Mouse (Mus musculus) erythroblast, embryonic 14.5 days (primary cell): ENCODE measurements around the gene Macc1. TPM values are rescaled to one million over a fixed set of nuclear protein-coding genes. Genes with fewer than 3 reads are reported as not detected.
"Not testable (repeated sequence)": the region's sequence is repeated elsewhere in the genome, so short reads cannot be mapped to it uniquely, and the experiment has no call there.

ENCODE experiments used
- H3K27me3 ChIP-seq: 2 replicates; pipeline ENCODE4 v1.6.1; 2012; ENCODE audit warnings: inconsistent platforms; ENCODE audit not compliant: control insufficient read depth
- H3K36me3 ChIP-seq: 2 replicates; pipeline ENCODE4 v1.6.1; 2012; ENCODE audit warnings: mild to moderate bottlenecking, inconsistent platforms; ENCODE audit not compliant: control insufficient read depth
- H3K4me1 ChIP-seq: 2 replicates; pipeline ENCODE4 v1.6.1; 2012; ENCODE audit warnings: inconsistent platforms; ENCODE audit not compliant: control insufficient read depth
- H3K4me3 ChIP-seq: replicated peaks from 2 replicates; pipeline ENCODE3; 2012; ENCODE audit warnings: moderate library complexity, mild to moderate bottlenecking, inconsistent platforms
- H3K9me3 ChIP-seq: 2 replicates; pipeline ENCODE4 v1.6.1; 2012; ENCODE audit warnings: low read length, inconsistent platforms, mixed read lengths; ENCODE audit not compliant: control insufficient read depth
- GATA1 ChIP-seq: IDR thresholded peaks from 2 replicates; pipeline ENCODE4 v1.6.1; 2012; ENCODE audit warnings: low read length, inconsistent platforms, mixed read lengths
- TAL1 ChIP-seq: IDR thresholded peaks from 3 replicates; pipeline ENCODE4 v1.6.1; 2012; ENCODE audit warnings: low read length, inconsistent platforms, mixed read lengths
- polyA plus RNA-seq: library from polyadenylated mRNA; stranded (reverse); fragments of >175 nt; gene quantifications from 2 replicates; pipeline ENCODE4 v1.2.3, GENCODE M21; 2012

Macc1 gene
- polyA plus RNA-seq, 1 experiment: not detected

GRCm38 (mm10) chr12:119318799-119319198 is 4.7 kb downstream of the Macc1 start:
- no peaks in the 10 kb centered on the region for H3K36me3 ChIP-seq
- no peak overlapping the region for H3K4me3 ChIP-seq
- H3K4me1 ChIP-seq: no peaks in the 10 kb centered on the region
- no peaks in the 10 kb centered on the region for H3K9me3 ChIP-seq
- H3K27me3 ChIP-seq: no peaks in the 10 kb centered on the region
- TF ChIP-seq TAL1 (no peak), GATA1 (no peak)

- Histone ChIP-seq H3K27me3 (no peaks in the 10 kb centered on the region), H3K4me3 (no peak overlapping the region), H3K9me3 (no peaks in the 10 kb centered on the region), H3K4me1 (no peaks in the 10 kb centered on the region), H3K36me3 (no peaks in the 10 kb centered on the region)
- no peak for TF ChIP-seq TAL1
- TF ChIP-seq GATA1: no peak
Observed at GRCm38 (mm10) chr12:119325400-119325799, 11.3 kb downstream of the Macc1 start.

- Histone ChIP-seq H3K27me3 (no peaks in the 10 kb centered on the region), H3K36me3 (no peaks in the 10 kb centered on the region), H3K4me1 (no peaks in the 10 kb centered on the region), H3K4me3 (no peak overlapping the region), H3K9me3 (no peaks in the 10 kb centered on the region)
- TF ChIP-seq TAL1 (no peak), GATA1 (no peak)
Observed at GRCm38 (mm10) chr12:119330644-119331043, 16.6 kb downstream of the Macc1 start.

- H3K4me3 ChIP-seq: no peak overlapping the region
- no peaks in the 10 kb centered on the region for H3K27me3 ChIP-seq
- TF ChIP-seq TAL1: no peak
- TF ChIP-seq GATA1: no peak
- no peaks in the 10 kb centered on the region for H3K9me3 ChIP-seq
- no peaks in the 10 kb centered on the region for H3K4me1 ChIP-seq
- H3K36me3 ChIP-seq: no peaks in the 10 kb centered on the region
Observed at GRCm38 (mm10) chr12:119333376-119333775, 19.3 kb downstream of the Macc1 start.

GRCm38 (mm10) chr12:119352579-119352978 is 38.5 kb downstream of the Macc1 start:
- H3K4me1 ChIP-seq, H3K4me3 ChIP-seq, H3K27me3 ChIP-seq, H3K9me3 ChIP-seq, H3K36me3 ChIP-seq: not testable (repeated sequence)

- H3K4me1 ChIP-seq: no peaks in the 10 kb centered on the region
- H3K36me3 ChIP-seq: no peaks in the 10 kb centered on the region
- TF ChIP-seq GATA1 (no peak), TAL1 (no peak)
- no peak overlapping the region for H3K4me3 ChIP-seq
- peaks cover 1% of the 10 kb centered on the region; the same call in 1 of the 2 replicates for H3K9me3 ChIP-seq
- H3K27me3 ChIP-seq: no peaks in the 10 kb centered on the region
Observed at GRCm38 (mm10) chr12:119357418-119358241, 43.6 kb downstream of the Macc1 start.

GRCm38 (mm10) chr12:119358242-119358515 is 44.1 kb downstream of the Macc1 start:
- no peaks in the 10 kb centered on the region for H3K36me3 ChIP-seq
- no peak for TF ChIP-seq TAL1
- TF ChIP-seq GATA1: no peak

GRCm38 (mm10) chr12:119365041-119365440 is 51.0 kb downstream of the Macc1 start:
- no peak overlapping the region for H3K4me3 ChIP-seq
- H3K27me3 ChIP-seq: no peaks in the 10 kb centered on the region
- H3K36me3 ChIP-seq: no peaks in the 10 kb centered on the region
- no peaks in the 10 kb centered on the region for H3K4me1 ChIP-seq
- no peaks in the 10 kb centered on the region for H3K9me3 ChIP-seq
- no peak for TF ChIP-seq TAL1
- no peak for TF ChIP-seq GATA1

More at GRCm38 (mm10) chr12:119358242-119358515, 44.1 kb downstream of the Macc1 start:
- Histone ChIP-seq H3K9me3 (no peaks in the 10 kb centered on the region), H3K4me1 (no peaks in the 10 kb centered on the region), H3K27me3 (no peaks in the 10 kb centered on the region), H3K4me3 (no peak overlapping the region)

GRCm38 (mm10) chr12:119369832-119370231 is 55.8 kb downstream of the Macc1 start:
- Histone ChIP-seq H3K27me3 (no peaks in the 10 kb centered on the region), H3K4me1 (no peaks in the 10 kb centered on the region), H3K36me3 (no peaks in the 10 kb centered on the region), H3K9me3 (no peaks in the 10 kb centered on the region), H3K4me3 (no peak overlapping the region)
- TF ChIP-seq GATA1 (no peak), TAL1 (no peak)

- Histone ChIP-seq H3K9me3 (no peaks in the 10 kb centered on the region), H3K27me3 (no peaks in the 10 kb centered on the region), H3K4me1 (no peaks in the 10 kb centered on the region), H3K36me3 (no peaks in the 10 kb centered on the region), H3K4me3 (no peak overlapping the region)
- TF ChIP-seq GATA1 (no peak), TAL1 (no peak)
Observed at GRCm38 (mm10) chr12:119372359-119372758, 58.3 kb downstream of the Macc1 start.
